8 mouse cellular contexts compared by ENCODE assay signal in genomic region chr11:72207204-72207833, GRCm38 (mm10). TPM values are rescaled to one million over a fixed set of nuclear protein-coding genes. Genes with fewer than 3 reads are reported as not detected.
DNase-seq lines count a peak whose midpoint lies in the region; ATAC-seq and TF ChIP-seq lines count a peak whose summit lies in the region.

Gene 4933427D14Rik, minus strand, starts transcription at chr11:72207459.
Gene Txndc17, plus strand, starts transcription at chr11:72207547.

- H3K9ac ChIP-seq in kidney, embryonic 14.5 days (ENCODE audit: low read depth, low read length) = peak within 1 kb of the TSS; percentile 75
- peak within 1 kb of the TSS; percentile 54 for H3K9ac ChIP-seq in limb, embryonic 15.5 days
- H3K9ac ChIP-seq in midbrain, postnatal 0 days (replicated peaks; ENCODE audit: low read length, poor library complexity, severe bottlenecking) = peak within 1 kb of the TSS; percentile 90

- peak within 1 kb of the TSS; percentile 71 for H3ac ChIP-seq in C2C12 (ENCODE audit: control insufficient read depth, insufficient read length, low read depth)

- no peaks in the 10 kb centered on the region for H3K4me1 ChIP-seq in embryonic fibroblast, embryonic 13.5 days (ENCODE audit: control insufficient read depth, insufficient read depth, low read length)
- peaks cover 24% of the 10 kb centered on the region for H3K4me1 ChIP-seq in heart, embryonic 10.5 days
- H3K4me1 ChIP-seq in kidney, embryonic 14.5 days (ENCODE audit: control insufficient read depth, insufficient read depth, low read length) = peaks cover 14% of the 10 kb centered on the region
- peaks cover 25% of the 10 kb centered on the region for H3K4me1 ChIP-seq in limb, embryonic 15.5 days
- H3K4me1 ChIP-seq in midbrain, postnatal 0 days (ENCODE audit: insufficient read depth, low read length) = peaks cover 12% of the 10 kb centered on the region

- DNase-seq in brain, adult 2 months (ENCODE audit: low read depth, low spot score) = peak; percentile 93
- DNase-seq in heart, embryonic 10.5 days (ENCODE audit: low spot score) = peak; percentile 96
- peak; percentile 84 for DNase-seq in midbrain, postnatal 0 days (ENCODE audit: low spot score)
- DNase-seq in spleen, postnatal 10 days (ENCODE audit: low spot score in 2 of 2) = peak; percentile 84 to 89

- H3K79me3 ChIP-seq in C2C12 (ENCODE audit: low read depth) = peaks cover 52% of the 10 kb centered on the region

- H3K27me3 ChIP-seq in C2C12 (ENCODE audit: control insufficient read depth, insufficient read depth, insufficient read length) = no peaks in the 10 kb centered on the region
- no peaks in the 10 kb centered on the region for H3K27me3 ChIP-seq in heart, embryonic 10.5 days (ENCODE audit: insufficient read depth, poor library complexity, severe bottlenecking)
- no peaks in the 10 kb centered on the region for H3K27me3 ChIP-seq in kidney, embryonic 14.5 days (ENCODE audit: control insufficient read depth, insufficient read depth, low read length)
- H3K27me3 ChIP-seq in limb, embryonic 15.5 days = no peaks in the 10 kb centered on the region
- no peaks in the 10 kb centered on the region for H3K27me3 ChIP-seq in midbrain, postnatal 0 days (ENCODE audit: insufficient read depth, low read length)

- H3K36me3 ChIP-seq in C2C12 (ENCODE audit: control insufficient read depth, insufficient read depth) = peaks cover 36% of the 10 kb centered on the region
- peaks cover 30% of the 10 kb centered on the region for H3K36me3 ChIP-seq in heart, embryonic 10.5 days
- peaks cover 32% of the 10 kb centered on the region for H3K36me3 ChIP-seq in kidney, embryonic 14.5 days (ENCODE audit: control insufficient read depth, insufficient read depth, low read length)
- H3K36me3 ChIP-seq in limb, embryonic 15.5 days = peaks cover 27% of the 10 kb centered on the region
- H3K36me3 ChIP-seq in midbrain, postnatal 0 days (ENCODE audit: insufficient read depth, low read length) = peaks cover 20% of the 10 kb centered on the region

- peak within 1 kb of the TSS; percentile 76 for H3K4me2 ChIP-seq in kidney, embryonic 14.5 days (replicated peaks; ENCODE audit: low read depth, low read length)
- peak within 1 kb of the TSS; percentile 87 for H3K4me2 ChIP-seq in limb, embryonic 15.5 days
- peak within 1 kb of the TSS; percentile 91 for H3K4me2 ChIP-seq in midbrain, postnatal 0 days (ENCODE audit: low read depth, low read length, poor library complexity, severe bottlenecking)

- TF ChIP-seq POLR2A in embryonic fibroblast, embryonic 13.5 days (IDR thresholded peaks at IDR 0.05; ENCODE audit: low read depth, low read length) = peak; percentile 98

- WGBS in heart, embryonic 10.5 days = under 1% methylated on average over 42 of the region's 42 CpGs
- under 1% methylated on average over 42 of the region's 42 CpGs for WGBS in kidney, embryonic 14.5 days
- under 1% methylated on average over 42 of the region's 42 CpGs for WGBS in limb, embryonic 15.5 days
- WGBS in midbrain, postnatal 0 days = under 1% methylated on average over 42 of the region's 42 CpGs

- H3K79me2 ChIP-seq in C2C12 (ENCODE audit: control insufficient read depth, insufficient read depth) = peaks cover 82% of the 10 kb centered on the region

- H3K27ac ChIP-seq in embryonic fibroblast, embryonic 13.5 days (ENCODE audit: insufficient read depth, low read length) = no peak within 1 kb of the TSS
- H3K27ac ChIP-seq in heart, embryonic 10.5 days = peak within 1 kb of the TSS; percentile 89
- H3K27ac ChIP-seq in kidney, embryonic 14.5 days (ENCODE audit: low read depth, low read length) = peak within 1 kb of the TSS; percentile 77
- peak within 1 kb of the TSS; percentile 80 for H3K27ac ChIP-seq in limb, embryonic 15.5 days
- H3K27ac ChIP-seq in midbrain, postnatal 0 days (ENCODE audit: low read depth, low read length) = peak within 1 kb of the TSS; percentile 78

- no peaks in the 10 kb centered on the region for H3K9me3 ChIP-seq in heart, embryonic 10.5 days
- no peaks in the 10 kb centered on the region for H3K9me3 ChIP-seq in kidney, embryonic 14.5 days (ENCODE audit: control insufficient read depth, low read length)
- no peaks in the 10 kb centered on the region for H3K9me3 ChIP-seq in limb, embryonic 15.5 days
- no peaks in the 10 kb centered on the region for H3K9me3 ChIP-seq in midbrain, postnatal 0 days (ENCODE audit: low read length)

- no peak for TF ChIP-seq CTCF in C2C12 (IDR thresholded peaks at IDR 0.05; ENCODE audit: control insufficient read depth, insufficient read depth, insufficient read length)
- TF ChIP-seq CTCF in embryonic fibroblast, embryonic 13.5 days (IDR thresholded peaks at IDR 0.05; ENCODE audit: borderline replicate concordance, insufficient read depth, low read length) = no peak
- TF ChIP-seq CTCF in midbrain, postnatal 0 days (IDR thresholded peaks at IDR 0.05) = no peak

- ATAC-seq in kidney, embryonic 14.5 days (ENCODE audit: low FRiP score, low TSS enrichment) = peak; percentile 97
- ATAC-seq in limb, embryonic 15.5 days (ENCODE audit: insufficient number of reproducible peaks, low FRiP score, low TSS enrichment, low read depth) = peak; percentile 96
- peak; percentile 87 for ATAC-seq in midbrain, postnatal 0 days (ENCODE audit: low FRiP score)

- peak within 1 kb of the TSS; percentile 97 for H3K4me3 ChIP-seq in C2C12 (ENCODE audit: insufficient read depth, poor library complexity, severe bottlenecking)
- H3K4me3 ChIP-seq in embryonic fibroblast, embryonic 13.5 days (ENCODE audit: insufficient read depth, low read length) = peak within 1 kb of the TSS; percentile 96
- H3K4me3 ChIP-seq in heart, embryonic 10.5 days = peak within 1 kb of the TSS; percentile 92
- peak within 1 kb of the TSS; percentile 84 for H3K4me3 ChIP-seq in kidney, embryonic 14.5 days (ENCODE audit: low read length)
- peak within 1 kb of the TSS; percentile 82 for H3K4me3 ChIP-seq in limb, embryonic 15.5 days
- H3K4me3 ChIP-seq in midbrain, postnatal 0 days (ENCODE audit: low read depth, low read length) = peak within 1 kb of the TSS; percentile 80

TF ChIP-seq in C2C12, 6 proteins besides CTCF, POLR2A, EP300 and RAD21:
- TF ChIP-seq MYOG (IDR thresholded peaks at IDR 0.05; ENCODE audit: control insufficient read depth, extremely low read depth, insufficient read length) (no peak), MAX (IDR thresholded peaks at IDR 0.05) (peak; percentile 79)
TF ChIP-seq in C2C12: peak in this region for 1.

RNA-seq across cellular contexts. Expression of gene 4933427D14Rik, which starts in this region (rescaled TPM):
- polyA plus RNA-seq in C2C12 (2012; fragmentation: generic; extraction: Trizol) = 3.4 TPM
- 8.0 and 11.8 TPM in 2 replicates for polyA plus RNA-seq in embryonic fibroblast, embryonic 13.5 days (2011; ENCODE audit: insufficient read length, low read depth, missing spikeins)
- 7.1 and 9.4 TPM in 2 replicates for polyA plus RNA-seq in heart, embryonic 10.5 days (2016; fragmentation: Nextera tagmentation; extraction: Ambion mirVana)
- 9.5 and 18.1 TPM in 2 replicates for polyA plus RNA-seq in kidney, embryonic 14.5 days (2014; fragmentation: Nextera tagmentation; extraction: Ambion mirVana)
- 12.9 and 14.7 TPM in 2 replicates for polyA plus RNA-seq in limb, embryonic 15.5 days (2015; fragmentation: Nextera tagmentation; extraction: Ambion mirVana)
- 16.6 and 21.9 TPM in 2 replicates for total RNA-seq in midbrain, postnatal 0 days (2014; rRNA removed)
- polyA plus RNA-seq in midbrain, postnatal 0 days (2015; fragmentation: Nextera tagmentation; extraction: Ambion mirVana) = 13.7 and 20.6 TPM in 2 replicates

RNA-seq across cellular contexts. Expression of gene Txndc17, which starts in this region (rescaled TPM):
- 120 TPM for polyA plus RNA-seq in C2C12 (2012; fragmentation: generic; extraction: Trizol)
- polyA plus RNA-seq in embryonic fibroblast, embryonic 13.5 days (2011; ENCODE audit: insufficient read length, low read depth, missing spikeins) = 131 and 168 TPM in 2 replicates
- polyA plus RNA-seq in heart, embryonic 10.5 days (2016; fragmentation: Nextera tagmentation; extraction: Ambion mirVana) = 161 and 183 TPM in 2 replicates
- polyA plus RNA-seq in kidney, embryonic 14.5 days (2014; fragmentation: Nextera tagmentation; extraction: Ambion mirVana) = 207 and 237 TPM in 2 replicates
- 257 and 283 TPM in 2 replicates for polyA plus RNA-seq in limb, embryonic 15.5 days (2015; fragmentation: Nextera tagmentation; extraction: Ambion mirVana)
- total RNA-seq in midbrain, postnatal 0 days (2014; rRNA removed) = 54.1 and 57.7 TPM in 2 replicates
- 137 TPM in 2 replicates for polyA plus RNA-seq in midbrain, postnatal 0 days (2015; fragmentation: Nextera tagmentation; extraction: Ambion mirVana)
